Mouse (Mus musculus) kidney, embryonic 15.5 days (tissue): Measurements from ENCODE around the gene Akap12. TPM values are rescaled to one million over a fixed set of nuclear protein-coding genes. Genes with fewer than 3 reads are reported as not detected.

ENCODE experiments used
- ATAC-seq: fragments of 200-750 bp; cut with Nextera tagmentation; replicated peaks from 2 replicates; pipeline ENCODE4 v1.8.0; 2017; ENCODE audit warnings: moderate TSS enrichment; ENCODE audit not compliant: low FRiP score
- H3K27ac ChIP-seq: fragments of 300-500 bp; sonication (generic); 2 replicates; pipeline ENCODE4 v1.5.1; 2015; ENCODE audit warnings: mild to moderate bottlenecking, inconsistent platforms
- H3K27me3 ChIP-seq: fragments of 300-500 bp; sonication (generic); 2 replicates; pipeline ENCODE4 v1.6.1; 2015; ENCODE audit warnings: inconsistent platforms
- H3K36me3 ChIP-seq: fragments of 300-500 bp; sonication (generic); 2 replicates; pipeline ENCODE4 v1.6.1; 2015; ENCODE audit warnings: inconsistent platforms
- H3K4me1 ChIP-seq: fragments of 300-500 bp; sonication (generic); 2 replicates; pipeline ENCODE4 v1.6.1; 2015; ENCODE audit warnings: inconsistent platforms
- H3K4me2 ChIP-seq: fragments of 300-500 bp; sonication (generic); 2 replicates; pipeline ENCODE4 v1.6.1; 2015; ENCODE audit warnings: moderate library complexity, mild to moderate bottlenecking, inconsistent platforms
- H3K4me3 ChIP-seq: fragments of 300-500 bp; sonication (generic); replicated peaks from 2 replicates; pipeline ENCODE4 v1.5.1; 2015; ENCODE audit warnings: mild to moderate bottlenecking, inconsistent platforms
- H3K9ac ChIP-seq: fragments of 300-500 bp; sonication (generic); 2 replicates; pipeline ENCODE4 v1.6.1; 2015; ENCODE audit warnings: mild to moderate bottlenecking, inconsistent platforms
- H3K9me3 ChIP-seq: fragments of 300-500 bp; sonication (generic); replicated peaks from 2 replicates; pipeline ENCODE4 v1.6.1; 2016; ENCODE audit warnings: inconsistent platforms
- WGBS: fragments of 180-500 bp; shearing (Covaris S2); methylation state at CpG from one replicate; pipeline ENCODE4 v1.1.7; 2015; ENCODE audit warnings: mixed read lengths; 5-methylcytosine and 5-hydroxymethylcytosine counted together
- polyA plus RNA-seq: library from polyadenylated mRNA; unstranded; fragments of >200 nt; fragmentation: Nextera tagmentation; extraction: Ambion mirVana; gene quantifications from 2 replicates; pipeline ENCODE4 v1.2.1, GENCODE M21; 2015

Gene Akap12
- polyA plus RNA-seq, 1 experiment from 2014 or later: 94.1 TPM

- H3K27me3 ChIP-seq: no peaks in the 10 kb centered on the region
- peaks cover 21% of the 10 kb centered on the region for H3K4me1 ChIP-seq
- no peak overlapping the region for H3K4me3 ChIP-seq
- H3K9ac ChIP-seq: no peak overlapping the region
- peaks cover 44% of the 10 kb centered on the region for H3K36me3 ChIP-seq
- H3K9me3 ChIP-seq: no peaks in the 10 kb centered on the region
- H3K27ac ChIP-seq: no peak overlapping the region
- no peak overlapping the region for H3K4me2 ChIP-seq
- 81% methylated on average over 7 of the region's 7 CpGs for WGBS
- no peak for ATAC-seq
These were observed 108.1 kb downstream of the Akap12 start for GRCm38 (mm10) chr10:4374239-4374638.

GRCm38 (mm10) chr10:4374734-4375133 is 108.6 kb downstream of the Akap12 start:
- no peak for ATAC-seq
- 61% methylated on average over 4 of the region's 4 CpGs for WGBS
- H3K4me3 ChIP-seq: no peak overlapping the region

GRCm38 (mm10) chr10:4375267-4375666 is 109.1 kb downstream of the Akap12 start:
- 56% methylated on average over 7 of the region's 7 CpGs for WGBS
- peak overlapping the region; percentile 72; the same call in 1 of the 2 replicates for H3K27ac ChIP-seq
- peaks cover 23% of the 10 kb centered on the region for H3K4me1 ChIP-seq
- no peak overlapping the region for H3K4me3 ChIP-seq
- no peak overlapping the region for H3K4me2 ChIP-seq
- H3K9me3 ChIP-seq: no peaks in the 10 kb centered on the region
- ATAC-seq: no peak
- H3K27me3 ChIP-seq: no peaks in the 10 kb centered on the region
- peaks cover 34% of the 10 kb centered on the region for H3K36me3 ChIP-seq
- no peak overlapping the region for H3K9ac ChIP-seq

More at GRCm38 (mm10) chr10:4374734-4375133, 108.6 kb downstream of the Akap12 start:
- Histone ChIP-seq H3K9ac (no peak overlapping the region), H3K9me3 (no peaks in the 10 kb centered on the region), H3K36me3 (peaks cover 40% of the 10 kb centered on the region), H3K4me2 (no peak overlapping the region), H3K4me1 (peaks cover 21% of the 10 kb centered on the region), H3K27ac (no peak overlapping the region), H3K27me3 (no peaks in the 10 kb centered on the region)

GRCm38 (mm10) chr10:4376461-4376860 is 110.3 kb downstream of the Akap12 start:
- Histone ChIP-seq H3K27me3 (no peaks in the 10 kb centered on the region), H3K9me3 (no peaks in the 10 kb centered on the region), H3K27ac (peak overlapping the region; percentile 72), H3K9ac (no peak overlapping the region), H3K4me2 (0 out of 2 replicates have a peak overlapping the region, but pooled peaks have one; percentile 7), H3K4me3 (no peak overlapping the region), H3K4me1 (peaks cover 27% of the 10 kb centered on the region), H3K36me3 (peaks cover 24% of the 10 kb centered on the region)
- peak; percentile 77 for ATAC-seq
- WGBS: 31% methylated on average over 7 of the region's 7 CpGs

- peak overlapping the region; percentile 72 for H3K27ac ChIP-seq
- ATAC-seq: peak; percentile 19; the same call in 1 of the 2 replicates
These were observed 110.8 kb downstream of the Akap12 start for GRCm38 (mm10) chr10:4376931-4377330.

GRCm38 (mm10) chr10:4380748-4381147 is 114.6 kb downstream of the Akap12 start:
- no peak overlapping the region for H3K4me3 ChIP-seq
- no peak overlapping the region for H3K9ac ChIP-seq
- H3K27ac ChIP-seq: no peak overlapping the region
- H3K4me2 ChIP-seq: no peak overlapping the region
- H3K36me3 ChIP-seq: no peaks in the 10 kb centered on the region
- H3K9me3 ChIP-seq: no peaks in the 10 kb centered on the region
- H3K27me3 ChIP-seq: no peaks in the 10 kb centered on the region
- peaks cover 38% of the 10 kb centered on the region for H3K4me1 ChIP-seq
- WGBS: 70% methylated on average over 5 of the region's 5 CpGs
- ATAC-seq: no peak

More at GRCm38 (mm10) chr10:4376931-4377330, 110.8 kb downstream of the Akap12 start:
- 54% methylated on average over 7 of the region's 7 CpGs for WGBS
- Histone ChIP-seq H3K9ac (no peak overlapping the region), H3K27me3 (no peaks in the 10 kb centered on the region), H3K4me1 (peaks cover 27% of the 10 kb centered on the region), H3K4me2 (no peak overlapping the region), H3K4me3 (no peak overlapping the region), H3K9me3 (no peaks in the 10 kb centered on the region), H3K36me3 (peaks cover 19% of the 10 kb centered on the region)

GRCm38 (mm10) chr10:4384244-4384643 is 118.1 kb downstream of the Akap12 start:
- H3K4me3 ChIP-seq: no peak overlapping the region
- peaks cover 35% of the 10 kb centered on the region for H3K4me1 ChIP-seq
- H3K27ac ChIP-seq: no peak overlapping the region
- no peak overlapping the region for H3K4me2 ChIP-seq
- no peak for ATAC-seq
- no peaks in the 10 kb centered on the region for H3K27me3 ChIP-seq
- no peaks in the 10 kb centered on the region for H3K9me3 ChIP-seq
- H3K36me3 ChIP-seq: no peaks in the 10 kb centered on the region
- 92% methylated on average over 7 of the region's 7 CpGs for WGBS
- H3K9ac ChIP-seq: no peak overlapping the region

- H3K36me3 ChIP-seq: no peaks in the 10 kb centered on the region
- H3K4me3 ChIP-seq: peak overlapping the region; percentile 87
- H3K4me2 ChIP-seq: peak overlapping the region; percentile 71
- no peaks in the 10 kb centered on the region for H3K27me3 ChIP-seq
- peak; percentile 94 for ATAC-seq
- peak overlapping the region; percentile 99 for H3K27ac ChIP-seq
- H3K9ac ChIP-seq: peak overlapping the region; percentile 99
- WGBS: under 1% methylated on average over 71 of the region's 133 CpGs
- no peaks in the 10 kb centered on the region for H3K9me3 ChIP-seq
- peaks cover 55% of the 10 kb centered on the region for H3K4me1 ChIP-seq
These were observed 120.7 kb downstream of the Akap12 start for GRCm38 (mm10) chr10:4386609-4387591.

GRCm38 (mm10) chr10:4387701-4388383 is 121.7 kb downstream of the Akap12 start, which contains the start of gene Zbtb2:
Zbtb2 (minus strand) TSS chr10:4388108.
- Histone ChIP-seq H3K36me3 (peaks cover 2% of the 10 kb centered on the region; the same call in 1 of the 2 replicates), H3K27me3 (no peaks in the 10 kb centered on the region), H3K4me2 (peak within 1 kb of the TSS; percentile 71), H3K4me3 (peak within 1 kb of the TSS; percentile 87), H3K4me1 (peaks cover 50% of the 10 kb centered on the region), H3K9me3 (no peaks in the 10 kb centered on the region), H3K9ac (peak within 1 kb of the TSS; percentile 99), H3K27ac (peak within 1 kb of the TSS; percentile 99)
- ATAC-seq: no peak
- under 1% methylated on average over 70 of the region's 87 CpGs for WGBS

- H3K36me3 ChIP-seq: peaks cover 5% of the 10 kb centered on the region; the same call in 1 of the 2 replicates
These were observed 122.2 kb downstream of the Akap12 start for GRCm38 (mm10) chr10:4388384-4388745.

GRCm38 (mm10) chr10:4389036-4389435 is 122.9 kb downstream of the Akap12 start:
- peaks cover 10% of the 10 kb centered on the region for H3K36me3 ChIP-seq
- no peak for ATAC-seq
- H3K27ac ChIP-seq: no peak overlapping the region
- peak overlapping the region; percentile 71 for H3K4me2 ChIP-seq
- no peaks in the 10 kb centered on the region for H3K9me3 ChIP-seq
- H3K9ac ChIP-seq: peak overlapping the region; percentile 99
- H3K27me3 ChIP-seq: no peaks in the 10 kb centered on the region
- WGBS: 9% methylated on average over 10 of the region's 10 CpGs
- H3K4me1 ChIP-seq: peaks cover 48% of the 10 kb centered on the region
- H3K4me3 ChIP-seq: peak overlapping the region; percentile 87

More at GRCm38 (mm10) chr10:4388384-4388745, 122.2 kb downstream of the Akap12 start:
- Histone ChIP-seq H3K27ac (peak overlapping the region; percentile 99), H3K27me3 (no peaks in the 10 kb centered on the region), H3K4me2 (peak overlapping the region; percentile 71), H3K9ac (peak overlapping the region; percentile 99), H3K4me1 (peaks cover 48% of the 10 kb centered on the region), H3K9me3 (no peaks in the 10 kb centered on the region), H3K4me3 (peak overlapping the region; percentile 87)
- under 1% methylated on average over 19 of the region's 19 CpGs for WGBS
- ATAC-seq: no peak
